In the genomic region with DNA sequence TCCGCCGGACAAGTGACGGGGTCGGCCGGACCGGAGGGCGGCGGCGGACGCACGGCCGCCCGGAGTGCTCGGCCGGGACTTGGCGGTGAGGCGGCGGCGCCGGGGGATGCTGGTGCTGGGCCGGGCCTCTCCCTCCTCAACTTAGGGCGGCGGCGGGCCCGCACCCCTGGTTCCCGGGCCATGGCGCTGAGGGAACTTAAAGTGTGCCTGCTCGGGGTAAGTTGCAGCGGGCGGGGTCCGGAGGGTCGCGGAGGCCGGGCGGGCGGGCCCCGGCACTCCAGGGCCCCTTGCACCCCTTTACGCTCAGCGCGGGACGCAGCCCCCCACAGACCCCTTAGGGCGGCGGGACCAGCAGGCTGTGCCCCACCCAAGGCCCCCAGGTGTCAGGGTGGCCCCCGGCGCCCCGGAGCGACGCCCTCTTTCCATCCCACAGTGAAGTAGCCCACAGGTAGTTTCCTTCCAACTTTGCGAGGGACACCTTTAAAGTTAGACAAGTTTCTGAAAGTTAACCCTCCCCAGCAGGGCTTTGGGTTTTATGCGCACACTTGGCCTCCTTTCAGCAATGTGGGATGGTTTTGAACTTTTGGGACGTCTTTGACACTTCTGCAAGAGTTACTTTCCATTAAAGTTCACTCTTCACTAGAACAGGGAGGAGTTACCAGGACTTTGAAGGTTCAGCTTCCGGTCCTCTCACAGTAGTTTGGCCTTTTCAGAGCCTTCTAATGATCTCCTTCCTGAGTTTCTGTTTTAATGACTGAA, we compare ENCODE assay signal across 8 mouse cellular contexts. TPM values are rescaled to one million over a fixed set of nuclear protein-coding genes. Genes with fewer than 3 reads are reported as not detected.
DNase-seq lines count a peak whose midpoint lies in the region; ATAC-seq and TF ChIP-seq lines count a peak whose summit lies in the region.

No protein-coding gene starts in this region.

- no peak for TF ChIP-seq CTCF in spleen, adult 2 months (IDR thresholded peaks at IDR 0.05; ENCODE audit: extremely low read depth, insufficient read depth, insufficient read length, insufficient replicate concordance)
- no peak for TF ChIP-seq CTCF in liver, postnatal 0 days (IDR thresholded peaks at IDR 0.05; ENCODE audit: low read depth)

- H3K27ac ChIP-seq in spleen, adult 2 months (ENCODE audit: insufficient read depth, low read length): peak overlapping the region; percentile 61; the same call in 1 of the 2 replicates
- H3K27ac ChIP-seq in hindbrain, embryonic 10.5 days: peak overlapping the region; percentile 96
- peak overlapping the region; percentile 78 for H3K27ac ChIP-seq in liver, postnatal 0 days (ENCODE audit: low read depth)

- H3K4me3 ChIP-seq in spleen, adult 2 months (ENCODE audit: extremely low read depth, insufficient read depth, insufficient read length): peak overlapping the region; percentile 91
- H3K4me3 ChIP-seq in hindbrain, embryonic 10.5 days: peak overlapping the region; percentile 93
- H3K4me3 ChIP-seq in liver, postnatal 0 days (ENCODE audit: low read depth, low read length): peak overlapping the region; percentile 99

- under 1% methylated on average over 51 of the region's 52 CpGs for WGBS in spleen, adult 2 months
- WGBS in hindbrain, embryonic 10.5 days: under 1% methylated on average over 52 of the region's 52 CpGs
- under 1% methylated on average over 50 of the region's 52 CpGs for WGBS in liver, postnatal 0 days (ENCODE audit: insufficient replicate concordance)

- ATAC-seq in liver, postnatal 0 days: peak; percentile 46

- peaks cover 5% of the 10 kb centered on the region for H3K36me3 ChIP-seq in spleen, adult 2 months (ENCODE audit: control insufficient read depth, insufficient read depth, low read length)
- H3K36me3 ChIP-seq in hindbrain, embryonic 10.5 days: peaks cover 44% of the 10 kb centered on the region
- peaks cover 25% of the 10 kb centered on the region for H3K36me3 ChIP-seq in liver, postnatal 0 days (replicated peaks; ENCODE audit: insufficient read depth, low read length)

- TF ChIP-seq POLR2A in spleen, adult 2 months (IDR thresholded peaks at IDR 0.05; ENCODE audit: low read depth, low read length): no peak

- H3K4me1 ChIP-seq in spleen, adult 2 months (ENCODE audit: control insufficient read depth, insufficient read depth, insufficient read length): peaks cover 10% of the 10 kb centered on the region; the same call in 1 of the 2 replicates
- peaks cover 38% of the 10 kb centered on the region for H3K4me1 ChIP-seq in hindbrain, embryonic 10.5 days (replicated peaks)
- peaks cover 39% of the 10 kb centered on the region for H3K4me1 ChIP-seq in liver, postnatal 0 days (ENCODE audit: insufficient read depth)

- H3K9ac ChIP-seq in liver, postnatal 0 days (replicated peaks): peak overlapping the region; percentile 98

- H3K4me2 ChIP-seq in liver, postnatal 0 days (ENCODE audit: low read depth, low read length): peak overlapping the region; percentile 97

- DNase-seq in cerebellum, adult 9-10 months: peak; percentile 67
- no peak for DNase-seq in cerebellum, adult 11-12 months
- DNase-seq in spleen, adult 2 months (ENCODE audit: low read depth in 1 of 2, low spot score in 2 of 2): no peak
- DNase-seq in spleen, adult 18-20 months: no peak
- peak; percentile 6 for DNase-seq in hindbrain, embryonic 10.5 days (ENCODE audit: low spot score)
- DNase-seq in liver, postnatal 0 days: no peak
- DNase-seq in yolk sac, embryonic 10.5 days (ENCODE audit: low spot score): no peak
- no peak for DNase-seq in left cerebral cortex, adult 9 months (ENCODE audit: low spot score in 2 of 2)

- no peaks in the 10 kb centered on the region for H3K27me3 ChIP-seq in spleen, adult 2 months (ENCODE audit: control insufficient read depth, insufficient read depth, low read length)
- H3K27me3 ChIP-seq in hindbrain, embryonic 10.5 days (ENCODE audit: insufficient read depth, poor library complexity, severe bottlenecking): no peaks in the 10 kb centered on the region
- H3K27me3 ChIP-seq in liver, postnatal 0 days (ENCODE audit: insufficient read depth, low read length): no peaks in the 10 kb centered on the region

- TF ChIP-seq EP300 in liver, postnatal 0 days (IDR thresholded peaks at IDR 0.05; ENCODE audit: low read depth): no peak

- H3K9me3 ChIP-seq in hindbrain, embryonic 10.5 days: no peaks in the 10 kb centered on the region
- no peaks in the 10 kb centered on the region for H3K9me3 ChIP-seq in liver, postnatal 0 days (ENCODE audit: low read length)

RNA-seq across cellular contexts. Expression of a gene that starts 0.5 kb away (rescaled TPM):
- 18.7 and 29.6 TPM in 2 replicates for polyA plus RNA-seq in spleen, adult 2 months (2012; rRNA removed)
- 25.9 and 31.4 TPM in 2 replicates for polyA plus RNA-seq in hindbrain, embryonic 10.5 days (2016; fragmentation: Nextera tagmentation; extraction: Ambion mirVana)
- polyA plus RNA-seq in liver, postnatal 0 days (2015; fragmentation: Nextera tagmentation; extraction: Ambion mirVana): 13.1 and 14.0 TPM in 2 replicates

RNA-seq across cellular contexts. Expression of a gene that starts 59.1 kb away (rescaled TPM):
- not detected in 2 replicates for polyA plus RNA-seq in spleen, adult 2 months (2012; rRNA removed)
- not detected in 2 replicates for polyA plus RNA-seq in hindbrain, embryonic 10.5 days (2016; fragmentation: Nextera tagmentation; extraction: Ambion mirVana)
- polyA plus RNA-seq in liver, postnatal 0 days (2015; fragmentation: Nextera tagmentation; extraction: Ambion mirVana): not detected in 2 replicates

Comparison
In these comparisons a context has a peak if more than half of its experiments do, and no peak if none do; other contexts are left out.
1. DNase-seq: peak in cerebellum, adult 9-10 months (single experiment) and hindbrain, embryonic 10.5 days (single experiment); none in cerebellum, adult 11-12 months (single experiment), spleen, adult 2 months (0 of 2), spleen, adult 18-20 months (0 of 2), liver, postnatal 0 days (single experiment), yolk sac, embryonic 10.5 days (single experiment) and left cerebral cortex, adult 9 months (0 of 2).
2. Peak in every context shown above with its lines, with median percentiles within 50 percentile points of each other: H3K27ac ChIP-seq and H3K4me3 ChIP-seq.